Mouse (Mus musculus) layer of hippocampus, adult 6 months (tissue): ENCODE data around the gene Ccn2. TPM values are rescaled to one million over a fixed set of nuclear protein-coding genes. Genes with fewer than 3 reads are reported as not detected.

ENCODE experiments used
- long read RNA-seq, 2 experiments: library from polyadenylated mRNA; unstranded; transcript quantifications; one replicate each; pipeline ENCODE4 v2.0.0; 2019 to 2020
- polyA plus RNA-seq: library from polyadenylated mRNA; unstranded; fragments of <200 nt; fragmentation: Nextera tagmentation; gene quantifications from 2 replicates; pipeline ENCODE4 v1.2.3, GENCODE M21; 2021

The Ccn2 gene
- 0.98 and 1.4 TPM in 2 replicates for polyA plus RNA-seq
- long read RNA-seq, experiment 1, partial matches to known transcripts, result 0 of 1 reads
- long read RNA-seq, experiment 1, other reads (novel, unspliced or antisense), result 0 of 1 reads
- long read RNA-seq, experiment 2, partial matches to known transcripts, result 0 of 1 reads
- long read RNA-seq, experiment 2, other reads (novel, unspliced or antisense), result 0 of 1 reads

GRCm38 (mm10) chr10:24595250-24596002, at the start of gene Ccn2:
Ccn2 (plus strand) TSS chr10:24595442.

Other genes starting within 250 kb of the Ccn2 start
- gene Enpp1, start 116.7 kb downstream of the Ccn2 start, polyA plus RNA-seq, result 3.0 and 4.0 TPM in 2 replicates
- gene Enpp3, start 247.4 kb downstream of the Ccn2 start, polyA plus RNA-seq, result 0.35 and 0.63 TPM in 2 replicates